Mouse (Mus musculus) liver, postnatal 0 days (tissue): ENCODE data around the gene Rab34.

Source experiments
- CTCF ChIP-seq: sonication (generic); IDR thresholded peaks from 2 replicates; pipeline ENCODE4 v1.5.1; 2016; ENCODE audit warnings: antibody characterized with exemption, low read depth
- EP300 ChIP-seq: IDR thresholded peaks from 2 replicates; pipeline ENCODE4 v1.6.1; 2016; ENCODE audit warnings: antibody characterized with exemption, low read depth, mild to moderate bottlenecking

GRCm38 (mm10) chr11:78176905-78177331 lies 11.3 kb upstream of the Rab34 start:
- TF ChIP-seq CTCF (no peak), EP300 (no peak)
